Mouse (Mus musculus) liver, embryonic 13.5 days (tissue): Measurements from ENCODE around the gene Notch2. TPM values are rescaled to one million over a fixed set of nuclear protein-coding genes. Genes with fewer than 3 reads are reported as not detected.

Experiments
- ATAC-seq: fragments of 200-750 bp; cut with Nextera tagmentation; 2 replicates; pipeline ENCODE4 v1.8.0; 2017; ENCODE audit warnings: low read depth, mild to moderate bottlenecking, moderate number of reproducible peaks, moderate library complexity
- DNase-seq: peaks from one replicate; pipeline ENCODE4 v3.0.0; 2022
- H3K27ac ChIP-seq: fragments of 300-500 bp; sonication (generic); 2 replicates; pipeline ENCODE4 v1.5.1; 2015; ENCODE audit warnings: moderate library complexity, mild to moderate bottlenecking, inconsistent platforms
- H3K27me3 ChIP-seq: fragments of 300-500 bp; sonication (generic); 2 replicates; pipeline ENCODE4 v1.6.1; 2015; ENCODE audit warnings: mild to moderate bottlenecking, inconsistent platforms
- H3K36me3 ChIP-seq: fragments of 300-500 bp; sonication (generic); 2 replicates; pipeline ENCODE4 v1.6.1; 2015; ENCODE audit warnings: mild to moderate bottlenecking, inconsistent platforms
- H3K4me1 ChIP-seq: fragments of 300-500 bp; sonication (generic); replicated peaks from 2 replicates; pipeline ENCODE4 v1.6.1; 2015; ENCODE audit warnings: inconsistent platforms
- H3K4me2 ChIP-seq: fragments of 300-500 bp; sonication (generic); 2 replicates; pipeline ENCODE4 v1.6.1; 2015; ENCODE audit warnings: inconsistent platforms, mild to moderate bottlenecking, moderate library complexity
- H3K4me3 ChIP-seq: fragments of 300-500 bp; sonication (generic); replicated peaks from 2 replicates; pipeline ENCODE4 v1.5.1; 2015; ENCODE audit warnings: mild to moderate bottlenecking, inconsistent platforms
- H3K9ac ChIP-seq: fragments of 300-500 bp; sonication (generic); 2 replicates; pipeline ENCODE4 v1.6.1; 2015; ENCODE audit warnings: mild to moderate bottlenecking, inconsistent platforms
- H3K9me3 ChIP-seq: fragments of 300-500 bp; sonication (generic); replicated peaks from 2 replicates; pipeline ENCODE4 v1.6.1; 2016; ENCODE audit warnings: inconsistent platforms
- WGBS: fragments of 180-500 bp; shearing (Covaris S2); methylation state at CpG from one replicate; pipeline ENCODE4 v1.1.7; 2015; ENCODE audit not compliant: insufficient replicate concordance; 5-methylcytosine and 5-hydroxymethylcytosine counted together
- polyA plus RNA-seq: library from polyadenylated mRNA; unstranded; fragments of >200 nt; fragmentation: Nextera tagmentation; extraction: Ambion mirVana; gene quantifications from 2 replicates; pipeline ENCODE4 v1.2.1, GENCODE M21; 2015

The Notch2 gene
- polyA plus RNA-seq, 1 experiment from 2014 or later = 4.8 TPM

DNA sequence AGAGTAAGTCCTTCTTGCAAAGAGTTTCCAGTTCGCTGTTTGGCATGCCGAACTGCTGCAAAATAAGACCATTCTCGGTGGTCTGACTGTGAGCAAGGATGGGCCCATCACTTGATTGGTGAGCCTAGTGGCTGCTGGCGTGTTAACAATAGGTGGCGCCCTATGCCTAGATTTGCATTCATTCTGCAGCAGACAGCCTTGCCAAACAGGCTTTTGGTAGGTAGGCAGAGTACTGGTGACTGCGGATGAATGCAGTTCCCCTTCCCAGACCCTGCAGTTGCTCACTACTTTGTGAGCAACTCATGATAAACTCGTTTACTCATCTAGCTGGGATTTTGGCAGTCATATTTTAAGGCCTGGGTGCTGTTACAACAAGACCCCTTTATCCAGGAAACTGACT, 167.5 kb downstream of the Notch2 start:
- 21% methylated on average over 7 of the region's 7 CpGs for WGBS
- no peaks in the 10 kb centered on the region for H3K27me3 ChIP-seq
- no peaks in the 10 kb centered on the region for H3K36me3 ChIP-seq
- H3K9me3 ChIP-seq = no peaks in the 10 kb centered on the region
- H3K4me3 ChIP-seq = no peak overlapping the region
- H3K27ac ChIP-seq = no peak overlapping the region
- no peak for ATAC-seq
- no peak overlapping the region for H3K4me2 ChIP-seq
- H3K9ac ChIP-seq = no peak overlapping the region
- H3K4me1 ChIP-seq = no peaks in the 10 kb centered on the region
- DNase-seq = no peak

GRCm38 (mm10) chr3:98185163-98185714, 171.9 kb downstream of the Notch2 start:
- no peaks in the 10 kb centered on the region for H3K4me1 ChIP-seq
- no peak overlapping the region for H3K27ac ChIP-seq
- no peak overlapping the region for H3K4me3 ChIP-seq
- no peak for ATAC-seq
- H3K27me3 ChIP-seq = no peaks in the 10 kb centered on the region
- no peak overlapping the region for H3K9ac ChIP-seq
- H3K36me3 ChIP-seq = no peaks in the 10 kb centered on the region
- 72% methylated on average over 10 of the region's 10 CpGs for WGBS
- H3K9me3 ChIP-seq = no peaks in the 10 kb centered on the region
- no peak for DNase-seq
- H3K4me2 ChIP-seq = no peak overlapping the region

GRCm38 (mm10) chr3:98187777-98188176, 174.4 kb downstream of the Notch2 start:
- Histone ChIP-seq H3K9me3 (no peaks in the 10 kb centered on the region), H3K36me3 (no peaks in the 10 kb centered on the region), H3K9ac (no peak overlapping the region), H3K4me3 (no peak overlapping the region), H3K4me2 (no peak overlapping the region), H3K27me3 (no peaks in the 10 kb centered on the region), H3K4me1 (no peaks in the 10 kb centered on the region), H3K27ac (no peak overlapping the region)
- no peak for ATAC-seq
- no peak for DNase-seq
- 60% methylated on average over 3 of the region's 3 CpGs for WGBS

- no peak for DNase-seq
- Histone ChIP-seq H3K27me3 (no peaks in the 10 kb centered on the region), H3K4me3 (no peak overlapping the region), H3K4me1 (no peaks in the 10 kb centered on the region), H3K36me3 (no peaks in the 10 kb centered on the region), H3K9ac (no peak overlapping the region), H3K9me3 (no peaks in the 10 kb centered on the region), H3K27ac (peak overlapping the region; percentile 37; the same call in 1 of the 2 replicates), H3K4me2 (no peak overlapping the region)
- peak; percentile 75 for ATAC-seq
- 41% methylated on average over 9 of the region's 9 CpGs for WGBS
These were observed 184.6 kb downstream of the Notch2 start for GRCm38 (mm10) chr3:98197711-98198532.

DNA sequence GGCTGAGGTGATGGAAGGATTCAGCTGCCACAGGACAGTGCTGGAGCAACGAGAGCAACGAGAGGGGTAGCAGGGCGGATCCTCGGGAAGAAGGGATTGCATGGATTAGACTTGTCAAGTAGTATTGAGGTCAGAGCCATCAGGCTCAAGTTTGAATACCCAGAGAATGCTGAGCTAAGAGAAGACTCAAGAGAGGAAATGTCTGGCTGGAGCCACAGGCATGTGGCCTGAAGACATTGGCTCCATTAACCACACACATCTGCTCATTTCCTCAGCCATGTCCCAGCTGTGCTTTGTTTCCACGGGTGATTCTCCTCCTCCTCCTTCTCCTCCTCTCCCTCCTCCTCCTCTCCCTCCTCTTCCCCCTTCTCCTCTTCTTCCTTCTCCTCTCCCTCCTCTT, 186.4 kb downstream of the Notch2 start:
- no peaks in the 10 kb centered on the region for H3K27me3 ChIP-seq
- no peak overlapping the region for H3K27ac ChIP-seq
- no peak overlapping the region for H3K9ac ChIP-seq
- no peak overlapping the region for H3K4me3 ChIP-seq
- no peak overlapping the region for H3K4me2 ChIP-seq
- no peaks in the 10 kb centered on the region for H3K4me1 ChIP-seq
- ATAC-seq (no peak), DNase-seq (no peak)
- H3K9me3 ChIP-seq = no peaks in the 10 kb centered on the region
- 55% methylated on average over 5 of the region's 5 CpGs for WGBS
- no peaks in the 10 kb centered on the region for H3K36me3 ChIP-seq

Other genes starting within 250 kb of the Notch2 start
- 5.8 and 7.5 TPM in 2 replicates for gene Pde4dip, start 124.8 kb upstream of the Notch2 start, polyA plus RNA-seq
- gene Sec22b, start 112.3 kb upstream of the Notch2 start, polyA plus RNA-seq = 60.8 and 67.3 TPM in 2 replicates
- gene Adam30, start 147.1 kb downstream of the Notch2 start, polyA plus RNA-seq = not detected in 2 replicates
- not detected in 2 replicates for gene Reg4, start 208.6 kb downstream of the Notch2 start, polyA plus RNA-seq